Mouse (Mus musculus): ENCODE measurements around the gene Bak1. TPM values are rescaled to one million over a fixed set of nuclear protein-coding genes. Genes with fewer than 3 reads are reported as not detected.

Bak1 gene
- total RNA-seq, 2 experiments from 2014 or later: 12.7 to 14.3 TPM

GRCm38 (mm10) chr17:27063717-27064116 lies 34.9 kb upstream of the Bak1 start:
- DNase-seq (ENCODE audit: low spot score in 2 of 2): no peak

GRCm38 (mm10) chr17:27062684-27063083 lies 33.9 kb upstream of the Bak1 start:
- H3K4me3 ChIP-seq: no peak overlapping the region
- no peak for TF ChIP-seq CTCF (conservative IDR thresholded peaks at IDR 0.05)
- no peak for DNase-seq (ENCODE audit: low spot score in 2 of 2)
- H3K27ac ChIP-seq: no peak overlapping the region

More at GRCm38 (mm10) chr17:27063717-27064116, 34.9 kb upstream of the Bak1 start:
- no peak for TF ChIP-seq CTCF (conservative IDR thresholded peaks at IDR 0.05)
- Histone ChIP-seq H3K27ac (no peak overlapping the region), H3K4me3 (no peak overlapping the region)

GRCm38 (mm10) chr17:27061727-27062126 lies 32.9 kb upstream of the Bak1 start:
- H3K4me3 ChIP-seq: no peak overlapping the region
- DNase-seq (ENCODE audit: low spot score in 2 of 2): no peak
- no peak overlapping the region for H3K27ac ChIP-seq
- TF ChIP-seq CTCF (conservative IDR thresholded peaks at IDR 0.05): peak; percentile 28; the same call in 1 of the 2 replicates

- TF ChIP-seq CTCF (conservative IDR thresholded peaks at IDR 0.05): no peak
- H3K27ac ChIP-seq: no peak overlapping the region
- DNase-seq (ENCODE audit: low spot score in 2 of 2): no peak
- no peak overlapping the region for H3K4me3 ChIP-seq
Observed at GRCm38 (mm10) chr17:27060698-27061097, 31.9 kb upstream of the Bak1 start.

- no peak for DNase-seq (ENCODE audit: low spot score in 2 of 2)
- no peak for TF ChIP-seq CTCF (conservative IDR thresholded peaks at IDR 0.05)
- Histone ChIP-seq H3K27ac (no peak overlapping the region; the same call in 1 of the 2 replicates), H3K4me3 (peak overlapping the region; percentile 49)
Observed at GRCm38 (mm10) chr17:27057517-27058055, 28.8 kb upstream of the Bak1 start.

GRCm38 (mm10) chr17:27056812-27057516 lies 28.2 kb upstream of the Bak1 start, which contains the start of gene Itpr3:
Gene Itpr3, plus strand, starts transcription at chr17:27057304.
- TF ChIP-seq CTCF (conservative IDR thresholded peaks at IDR 0.05): no peak
- DNase-seq (ENCODE audit: low spot score in 2 of 2): no peak
- peak within 1 kb of the TSS; percentile 73 for H3K27ac ChIP-seq
- H3K4me3 ChIP-seq: peak within 1 kb of the TSS; percentile 49

- peak overlapping the region; percentile 73 for H3K27ac ChIP-seq
- no peak for TF ChIP-seq CTCF (conservative IDR thresholded peaks at IDR 0.05)
- H3K4me3 ChIP-seq: peak overlapping the region; percentile 49
- no peak for DNase-seq (ENCODE audit: low spot score in 2 of 2)
Observed at GRCm38 (mm10) chr17:27056170-27056569, 27.4 kb upstream of the Bak1 start.

GRCm38 (mm10) chr17:27051514-27051913 lies 22.7 kb upstream of the Bak1 start:
- Histone ChIP-seq H3K27ac (no peak overlapping the region), H3K4me3 (no peak overlapping the region)
- TF ChIP-seq CTCF (conservative IDR thresholded peaks at IDR 0.05): no peak
- no peak for DNase-seq (ENCODE audit: low spot score in 2 of 2)

- no peak overlapping the region for H3K27ac ChIP-seq
- no peak for TF ChIP-seq CTCF (conservative IDR thresholded peaks at IDR 0.05)
- DNase-seq (ENCODE audit: low spot score in 2 of 2): no peak
- no peak overlapping the region for H3K4me3 ChIP-seq
Observed at GRCm38 (mm10) chr17:27050853-27051252, 22.0 kb upstream of the Bak1 start.

- no peak for DNase-seq (ENCODE audit: low spot score in 2 of 2)
- H3K4me3 ChIP-seq: no peak overlapping the region
- no peak overlapping the region for H3K27ac ChIP-seq
- TF ChIP-seq CTCF (conservative IDR thresholded peaks at IDR 0.05): no peak
Observed at GRCm38 (mm10) chr17:27048445-27049239, 19.8 kb upstream of the Bak1 start.

GRCm38 (mm10) chr17:27047762-27048444 lies 19.1 kb upstream of the Bak1 start:
- TF ChIP-seq CTCF (conservative IDR thresholded peaks at IDR 0.05): peak; percentile 63
- DNase-seq (ENCODE audit: low spot score in 2 of 2): no peak
- Histone ChIP-seq H3K4me3 (no peak overlapping the region), H3K27ac (no peak overlapping the region)

GRCm38 (mm10) chr17:27045164-27045563 lies 16.4 kb upstream of the Bak1 start:
- Histone ChIP-seq H3K27ac (no peak overlapping the region), H3K4me3 (no peak overlapping the region)
- DNase-seq (ENCODE audit: low spot score in 2 of 2): no peak
- TF ChIP-seq CTCF (conservative IDR thresholded peaks at IDR 0.05): no peak

- H3K27ac ChIP-seq: 0 out of 2 replicates have a peak overlapping the region, but pooled peaks have one; percentile 36
- H3K4me3 ChIP-seq: no peak overlapping the region
- no peak for TF ChIP-seq CTCF (conservative IDR thresholded peaks at IDR 0.05)
- DNase-seq (ENCODE audit: low spot score in 2 of 2): no peak
Observed at GRCm38 (mm10) chr17:27042840-27043239, 14.0 kb upstream of the Bak1 start.
